Mouse (Mus musculus): ENCODE measurements around the gene Krtap15. TPM values are rescaled to one million over a fixed set of nuclear protein-coding genes. Genes with fewer than 3 reads are reported as not detected.

Gene Krtap15
- not detected in 2 replicates for polyA plus RNA-seq (2012; ENCODE audit: insufficient read depth, insufficient read length, low replicate concordance, missing spikeins)

- H3K4me3 ChIP-seq (ENCODE audit: insufficient read depth, low read depth, low read length): no peak within 1 kb of the TSS
- H3K27ac ChIP-seq (ENCODE audit: insufficient read depth, low read depth, low read length): no peak within 1 kb of the TSS
- WGBS: 79% methylated on average over 3 of the region's 3 CpGs
- no peak for TF ChIP-seq CTCF (IDR thresholded peaks at IDR 0.05; ENCODE audit: insufficient read depth, low read depth, low read length)
- no peak for TF ChIP-seq POLR2A (IDR thresholded peaks at IDR 0.05; ENCODE audit: insufficient read depth, low read depth, low read length)
- no peaks in the 10 kb centered on the region for H3K4me1 ChIP-seq (ENCODE audit: control insufficient read depth, insufficient read depth, low read length)
These were observed at the start of gene Krtap15 for GRCm38 (mm10) chr16:88820066-88820465. Krtap15 (plus strand) TSS chr16:88820215.

GRCm38 (mm10) chr16:88774106-88774505 lies 45.9 kb upstream of the Krtap15 start, which contains the start of gene 2310057N15Rik:
2310057N15Rik (minus strand) TSS chr16:88774206.
- no peaks in the 10 kb centered on the region for H3K4me1 ChIP-seq (ENCODE audit: control insufficient read depth, insufficient read depth, low read length)
- TF ChIP-seq POLR2A (IDR thresholded peaks at IDR 0.05; ENCODE audit: insufficient read depth, low read depth, low read length) (no peak), CTCF (IDR thresholded peaks at IDR 0.05; ENCODE audit: insufficient read depth, low read depth, low read length) (no peak)

GRCm38 (mm10) chr16:88777596-88777995 lies 42.4 kb upstream of the Krtap15 start, which contains the start of gene Gm5965:
Gm5965 (plus strand) TSS chr16:88777896.
- no peak within 1 kb of the TSS for H3K4me3 ChIP-seq (ENCODE audit: insufficient read depth, low read depth, low read length)
- WGBS: 93% methylated on average over 6 of the region's 6 CpGs
- H3K27ac ChIP-seq (ENCODE audit: insufficient read depth, low read depth, low read length): no peak within 1 kb of the TSS
- no peaks in the 10 kb centered on the region for H3K4me1 ChIP-seq (ENCODE audit: control insufficient read depth, insufficient read depth, low read length)
- no peak for TF ChIP-seq POLR2A (IDR thresholded peaks at IDR 0.05; ENCODE audit: insufficient read depth, low read depth, low read length)

More at GRCm38 (mm10) chr16:88774106-88774505, 45.9 kb upstream of the Krtap15 start, which contains the start of gene 2310057N15Rik:
- WGBS: 91% methylated on average over 2 of the region's 2 CpGs
- Histone ChIP-seq H3K4me3 (ENCODE audit: insufficient read depth, low read depth, low read length) (no peak within 1 kb of the TSS), H3K27ac (ENCODE audit: insufficient read depth, low read depth, low read length) (no peak within 1 kb of the TSS)

GRCm38 (mm10) chr16:88786786-88787185 lies 33.2 kb upstream of the Krtap15 start:
- H3K27ac ChIP-seq (ENCODE audit: insufficient read depth, low read depth, low read length): no peak overlapping the region
- WGBS: 89% methylated on average over 2 of the region's 2 CpGs
- H3K4me1 ChIP-seq (ENCODE audit: control insufficient read depth, insufficient read depth, low read length): no peaks in the 10 kb centered on the region
- TF ChIP-seq POLR2A (IDR thresholded peaks at IDR 0.05; ENCODE audit: insufficient read depth, low read depth, low read length): no peak
- TF ChIP-seq CTCF (IDR thresholded peaks at IDR 0.05; ENCODE audit: insufficient read depth, low read depth, low read length): no peak
- H3K4me3 ChIP-seq (ENCODE audit: insufficient read depth, low read depth, low read length): no peak overlapping the region

- H3K27ac ChIP-seq (ENCODE audit: insufficient read depth, low read depth, low read length): no peak within 1 kb of the TSS
- WGBS: 78% methylated on average over 2 of the region's 2 CpGs
- no peaks in the 10 kb centered on the region for H3K4me1 ChIP-seq (ENCODE audit: control insufficient read depth, insufficient read depth, low read length)
- H3K4me3 ChIP-seq (ENCODE audit: insufficient read depth, low read depth, low read length): no peak within 1 kb of the TSS
- TF ChIP-seq CTCF (IDR thresholded peaks at IDR 0.05; ENCODE audit: insufficient read depth, low read depth, low read length) (no peak), POLR2A (IDR thresholded peaks at IDR 0.05; ENCODE audit: insufficient read depth, low read depth, low read length) (no peak)
These were observed 8.2 kb upstream of the Krtap15 start, which contains the start of gene Gm20741 for GRCm38 (mm10) chr16:88811827-88812226. Gm20741 (minus strand) TSS chr16:88812220.

GRCm38 (mm10) chr16:88823736-88824135 lies 3.7 kb downstream of the Krtap15 start:
- H3K27ac ChIP-seq (ENCODE audit: insufficient read depth, low read depth, low read length): no peak overlapping the region
- no peak overlapping the region for H3K4me3 ChIP-seq (ENCODE audit: insufficient read depth, low read depth, low read length)
- no peaks in the 10 kb centered on the region for H3K4me1 ChIP-seq (ENCODE audit: control insufficient read depth, insufficient read depth, low read length)
- WGBS: 80% methylated on average over 3 of the region's 3 CpGs
- TF ChIP-seq CTCF (IDR thresholded peaks at IDR 0.05; ENCODE audit: insufficient read depth, low read depth, low read length) (no peak), POLR2A (IDR thresholded peaks at IDR 0.05; ENCODE audit: insufficient read depth, low read depth, low read length) (no peak)

GRCm38 (mm10) chr16:88826095-88826652 lies 6.2 kb downstream of the Krtap15 start, which contains the start of gene Krtap14:
Krtap14 (minus strand) TSS chr16:88826145.
- TF ChIP-seq POLR2A (IDR thresholded peaks at IDR 0.05; ENCODE audit: insufficient read depth, low read depth, low read length) (no peak), CTCF (IDR thresholded peaks at IDR 0.05; ENCODE audit: insufficient read depth, low read depth, low read length) (no peak)
- WGBS: 76% methylated on average over 9 of the region's 9 CpGs
- no peaks in the 10 kb centered on the region for H3K4me1 ChIP-seq (ENCODE audit: control insufficient read depth, insufficient read depth, low read length)
- H3K4me3 ChIP-seq (ENCODE audit: insufficient read depth, low read depth, low read length): no peak within 1 kb of the TSS
- H3K27ac ChIP-seq (ENCODE audit: insufficient read depth, low read depth, low read length): no peak within 1 kb of the TSS

- Histone ChIP-seq H3K27ac (ENCODE audit: insufficient read depth, low read depth, low read length) (no peak overlapping the region), H3K4me1 (ENCODE audit: control insufficient read depth, insufficient read depth, low read length) (no peaks in the 10 kb centered on the region), H3K4me3 (ENCODE audit: insufficient read depth, low read depth, low read length) (no peak overlapping the region)
- no peak for TF ChIP-seq POLR2A (IDR thresholded peaks at IDR 0.05; ENCODE audit: insufficient read depth, low read depth, low read length)
- no peak for TF ChIP-seq CTCF (IDR thresholded peaks at IDR 0.05; ENCODE audit: insufficient read depth, low read depth, low read length)
- WGBS: 75% methylated on average over 3 of the region's 3 CpGs
These were observed 7.0 kb downstream of the Krtap15 start for GRCm38 (mm10) chr16:88826978-88827377.

GRCm38 (mm10) chr16:88847363-88847762 lies 27.3 kb downstream of the Krtap15 start:
- Histone ChIP-seq H3K4me1 (ENCODE audit: control insufficient read depth, insufficient read depth, low read length) (no peaks in the 10 kb centered on the region), H3K27ac (ENCODE audit: insufficient read depth, low read depth, low read length) (no peak overlapping the region), H3K4me3 (ENCODE audit: insufficient read depth, low read depth, low read length) (no peak overlapping the region)
- TF ChIP-seq CTCF (IDR thresholded peaks at IDR 0.05; ENCODE audit: insufficient read depth, low read depth, low read length): no peak
- no peak for TF ChIP-seq POLR2A (IDR thresholded peaks at IDR 0.05; ENCODE audit: insufficient read depth, low read depth, low read length)
- 100% methylated on average over 1 of the region's 1 CpGs for WGBS
